Mouse (Mus musculus) urinary bladder, postnatal 14 days (tissue): ENCODE measurements around the gene Dydc2.
"Not testable (repeated sequence)": the region's sequence is repeated elsewhere in the genome, so short reads cannot be mapped to it uniquely, and the experiment has no call there.

ENCODE experiments used
- DNase-seq: peaks from one replicate; pipeline ENCODE4 v3.0.0; 2021; ENCODE audit warnings: low spot score

Gene Dydc2

GRCm38 (mm10) chr14:41069108-41069507 is at the start of gene Dydc2:
Dydc2 (minus strand) TSS chr14:41069208.
- DNase-seq: no peak

GRCm38 (mm10) chr14:41116271-41116670 is 47.3 kb upstream of the Dydc2 start:
- DNase-seq: no peak

- no peak for DNase-seq
Observed at GRCm38 (mm10) chr14:41112944-41113343, 43.9 kb upstream of the Dydc2 start.

- no peak for DNase-seq
Observed at GRCm38 (mm10) chr14:41111031-41111668, 42.1 kb upstream of the Dydc2 start.

- DNase-seq: no peak
Observed at GRCm38 (mm10) chr14:41104853-41105444, 35.9 kb upstream of the Dydc2 start, which contains the start of gene Mat1a. Mat1a (plus strand) TSS chr14:41105035.

GRCm38 (mm10) chr14:41102269-41102668 is 33.3 kb upstream of the Dydc2 start:
- DNase-seq: no peak

GRCm38 (mm10) chr14:41101242-41101641 is 32.2 kb upstream of the Dydc2 start:
- DNase-seq: no peak

- no peak for DNase-seq
Observed at GRCm38 (mm10) chr14:41100712-41101111, 31.7 kb upstream of the Dydc2 start.

- DNase-seq: no peak
Observed at GRCm38 (mm10) chr14:41098726-41099125, 29.7 kb upstream of the Dydc2 start.

GRCm38 (mm10) chr14:41096296-41096860 is 27.4 kb upstream of the Dydc2 start:
- DNase-seq: no peak

- no peak for DNase-seq
Observed at GRCm38 (mm10) chr14:41094114-41094513, 25.1 kb upstream of the Dydc2 start.

GRCm38 (mm10) chr14:41090777-41091176 is 21.8 kb upstream of the Dydc2 start:
- peak; percentile 18 for DNase-seq

- DNase-seq: no peak
Observed at GRCm38 (mm10) chr14:41087509-41087908, 18.5 kb upstream of the Dydc2 start.

GRCm38 (mm10) chr14:41082408-41082807 is 13.4 kb upstream of the Dydc2 start:
- DNase-seq: no peak

GRCm38 (mm10) chr14:41072944-41073275 is 3.9 kb upstream of the Dydc2 start:
- DNase-seq: no peak

GRCm38 (mm10) chr14:41072229-41072943 is 3.4 kb upstream of the Dydc2 start, which contains the start of gene Dydc1:
Dydc1 (plus strand) TSS chr14:41072911.
- DNase-seq: peak; percentile 60

GRCm38 (mm10) chr14:41070343-41070742 is 1.3 kb upstream of the Dydc2 start:
- no peak for DNase-seq

GRCm38 (mm10) chr14:41066416-41066815 is 2.6 kb downstream of the Dydc2 start:
- no peak for DNase-seq

GRCm38 (mm10) chr14:41065168-41065567 is 3.8 kb downstream of the Dydc2 start:
- DNase-seq: no peak

GRCm38 (mm10) chr14:41053190-41053589 is 15.8 kb downstream of the Dydc2 start:
- DNase-seq: not testable (repeated sequence)

- no peak for DNase-seq
Observed at GRCm38 (mm10) chr14:41052481-41052880, 16.5 kb downstream of the Dydc2 start.

GRCm38 (mm10) chr14:41050471-41050870 is 18.5 kb downstream of the Dydc2 start:
- no peak for DNase-seq

- no peak for DNase-seq
Observed at GRCm38 (mm10) chr14:41047402-41047801, 21.6 kb downstream of the Dydc2 start.
